Mouse (Mus musculus) splenic B cell, adult 2 months (primary cell): ENCODE results near the gene Gpr22.

ENCODE experiments used
- DNase-seq: peaks from one replicate; pipeline ENCODE4 v3.0.0-alpha.2; 2011; ENCODE audit warnings: low read depth, low spot score
- H3K27me3 ChIP-seq: 2 replicates; pipeline ENCODE4 v1.6.1; 2012; ENCODE audit warnings: mild to moderate bottlenecking, low read length, moderate library complexity, mixed read lengths; ENCODE audit not compliant: control insufficient read depth, poor library complexity, insufficient read depth, severe bottlenecking
- H3K36me3 ChIP-seq: 2 replicates; pipeline ENCODE4 v1.6.1; 2012; ENCODE audit warnings: mild to moderate bottlenecking, low read length, moderate library complexity, mixed read lengths; ENCODE audit not compliant: control insufficient read depth, poor library complexity, insufficient read depth, severe bottlenecking

Gpr22 gene

DNA sequence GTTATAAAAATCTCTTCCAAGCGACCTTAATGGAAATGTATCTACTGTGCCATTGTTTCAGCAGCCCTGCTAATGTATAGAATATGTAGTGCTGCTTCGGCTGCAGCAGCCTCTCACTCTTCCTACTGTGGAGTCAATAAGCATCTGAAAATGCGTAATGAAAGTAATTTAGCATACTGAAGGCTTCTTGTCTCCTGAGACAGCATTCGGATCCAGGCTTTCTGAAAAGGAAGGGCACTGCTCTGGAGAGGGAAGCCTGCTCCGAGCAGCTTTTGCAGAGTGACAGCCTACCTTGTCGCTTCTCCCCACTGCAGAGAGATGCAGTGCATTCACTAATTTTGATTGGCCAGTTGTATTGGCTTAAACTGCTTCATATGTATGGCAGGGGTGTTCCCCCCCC lies at the start of gene Gpr22:
Gene Gpr22 (minus strand): TSS at position 348 of the 400 bp plus-strand sequence.
- DNase-seq, result no peak
- Histone ChIP-seq H3K36me3 (no peaks in the 10 kb centered on the region), H3K27me3 (no peaks in the 10 kb centered on the region)

DNA sequence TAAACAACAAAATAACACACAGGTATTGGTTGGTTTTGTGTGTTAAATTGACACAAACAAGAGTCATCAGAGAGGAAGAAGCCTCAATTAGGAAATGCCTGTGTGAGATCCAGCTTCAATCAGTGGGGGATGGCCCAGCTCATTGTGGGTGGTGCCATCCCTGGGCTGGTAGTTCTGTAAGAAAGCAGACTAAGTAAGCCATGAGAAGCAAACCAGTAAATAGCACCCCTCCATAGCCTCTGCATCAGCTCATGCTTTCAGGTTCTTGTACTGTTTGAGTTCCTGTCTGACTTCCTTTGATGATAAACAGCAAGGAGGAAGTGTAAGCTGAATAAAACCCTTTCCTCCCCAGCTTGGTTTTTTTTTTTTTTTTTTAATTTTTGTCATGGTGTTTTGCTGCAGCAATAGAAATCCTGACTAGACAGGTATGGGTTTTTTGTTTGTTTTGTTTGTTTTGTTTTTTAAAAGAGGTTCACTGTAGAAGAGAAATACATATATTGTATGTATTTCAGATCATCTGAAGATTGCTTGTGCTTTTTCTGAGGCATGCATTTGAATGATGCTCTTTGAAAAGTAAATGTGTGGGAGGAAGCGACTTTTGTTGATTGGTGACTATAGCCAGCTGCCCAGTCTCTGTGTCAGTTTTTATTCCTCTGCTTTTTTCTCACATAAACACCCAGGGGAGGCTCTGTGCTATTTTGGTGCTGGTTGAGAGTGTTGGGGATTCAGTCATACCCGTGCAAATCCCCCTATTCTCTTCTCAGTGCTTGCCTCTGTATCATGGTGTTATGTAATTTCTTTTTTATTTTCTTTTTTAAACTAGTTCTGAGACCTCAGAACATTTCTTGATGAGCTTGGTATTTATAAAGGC lies 42.4 kb upstream of the Gpr22 start:
- no peaks in the 10 kb centered on the region for H3K27me3 ChIP-seq
- H3K36me3 ChIP-seq, result no peaks in the 10 kb centered on the region
- peak; percentile 46 for DNase-seq

DNA sequence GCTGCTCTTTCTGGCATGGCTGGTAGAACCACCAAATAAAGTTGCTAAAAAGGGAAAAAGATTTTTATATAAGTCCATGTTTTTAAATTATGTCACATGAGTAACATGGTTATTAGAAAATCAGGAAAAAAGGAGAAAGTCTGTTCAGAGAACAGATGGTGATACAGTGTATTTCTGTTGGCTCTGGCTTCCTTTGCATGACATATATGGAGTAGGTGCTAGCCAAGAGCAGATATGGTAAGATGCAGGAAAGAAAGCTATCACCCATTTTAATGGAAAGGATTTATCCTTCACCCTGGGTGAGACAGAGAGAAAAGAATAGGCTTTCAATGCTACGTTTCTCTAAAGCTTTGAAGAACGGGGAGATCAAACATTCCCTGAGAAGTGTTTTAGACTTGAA lies 40.7 kb upstream of the Gpr22 start:
- no peaks in the 10 kb centered on the region for H3K27me3 ChIP-seq
- no peaks in the 10 kb centered on the region for H3K36me3 ChIP-seq
- DNase-seq, result no peak

DNA sequence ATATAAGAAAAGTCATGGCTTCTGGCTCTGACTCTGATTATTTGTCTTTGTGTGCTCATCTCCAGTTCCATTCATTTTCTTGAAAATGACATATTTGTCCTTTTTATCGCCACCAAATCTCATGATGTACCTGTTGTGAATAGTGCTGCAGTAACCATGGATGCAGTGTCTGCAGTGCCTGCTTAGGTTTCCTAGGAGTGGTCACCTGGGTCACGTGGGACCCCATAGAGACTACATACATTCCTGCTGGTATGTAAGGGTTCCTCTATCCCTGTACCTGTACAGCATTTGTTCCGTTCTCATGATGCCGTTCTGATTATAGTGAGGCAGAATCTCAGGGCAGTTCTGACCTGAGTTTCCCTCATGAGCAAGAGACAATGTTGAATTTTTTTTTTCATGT lies 36.1 kb upstream of the Gpr22 start:
- Histone ChIP-seq H3K36me3 (no peaks in the 10 kb centered on the region), H3K27me3 (no peaks in the 10 kb centered on the region)
- no peak for DNase-seq

DNA sequence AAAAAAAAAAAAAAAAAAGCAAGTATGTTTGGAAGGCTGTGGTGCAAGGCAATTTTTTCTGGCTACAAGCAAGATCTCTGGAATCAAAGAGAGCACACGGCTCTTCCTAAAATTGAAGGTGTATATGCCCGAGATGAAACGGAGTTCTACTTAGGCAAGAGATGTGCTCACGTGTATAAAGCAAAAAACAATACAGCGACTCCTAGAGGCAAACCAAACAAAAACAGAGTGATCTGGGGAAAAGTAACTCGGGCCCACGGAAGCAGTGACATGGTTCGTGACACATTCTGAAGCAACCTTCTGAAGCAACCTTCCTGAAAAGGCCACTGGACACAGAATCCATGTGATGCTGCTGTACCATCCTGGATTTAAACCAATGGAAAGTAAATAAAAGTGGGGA lies 33.6 kb upstream of the Gpr22 start:
- Histone ChIP-seq H3K36me3 (no peaks in the 10 kb centered on the region), H3K27me3 (no peaks in the 10 kb centered on the region)
- DNase-seq, result no peak

DNA sequence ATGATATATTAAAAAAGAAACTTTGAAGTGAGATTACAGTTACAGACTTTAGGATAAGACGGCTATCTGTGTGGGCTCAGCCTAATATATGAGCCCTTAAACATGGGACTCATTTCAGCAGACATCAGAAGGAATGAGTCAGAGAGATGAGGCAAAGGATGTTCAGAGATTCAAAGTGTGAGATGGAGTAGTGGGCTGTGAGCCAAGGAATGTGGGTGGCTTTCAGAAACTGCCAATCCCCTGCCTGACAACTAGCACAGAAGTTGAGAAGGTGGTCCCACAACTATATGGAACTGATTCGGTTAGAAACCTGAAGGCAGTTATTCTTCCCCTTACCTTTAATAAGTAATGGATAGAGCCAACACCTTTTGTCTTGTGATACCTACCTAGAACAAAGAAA lies 20.9 kb upstream of the Gpr22 start:
- no peaks in the 10 kb centered on the region for H3K36me3 ChIP-seq
- no peaks in the 10 kb centered on the region for H3K27me3 ChIP-seq
- no peak for DNase-seq

DNA sequence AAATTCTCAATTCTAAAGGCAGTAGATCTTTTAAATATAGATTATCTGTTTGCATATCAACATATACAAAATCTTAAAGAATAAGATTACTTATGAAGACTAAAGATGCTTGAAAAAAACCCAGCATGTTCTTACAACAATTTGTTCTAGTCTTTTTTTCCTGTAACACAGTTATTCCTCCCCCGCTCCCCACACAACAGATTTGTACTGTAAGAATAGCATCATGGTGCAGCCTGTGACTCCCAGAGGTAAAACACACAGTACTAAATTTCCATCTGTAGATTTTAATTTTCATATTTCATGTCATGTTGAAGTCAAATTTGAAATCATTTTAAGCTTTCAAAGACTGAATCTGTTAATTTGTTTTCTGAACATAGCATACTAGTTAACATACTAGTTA lies 16.4 kb upstream of the Gpr22 start:
- no peak for DNase-seq
- Histone ChIP-seq H3K36me3 (no peaks in the 10 kb centered on the region), H3K27me3 (no peaks in the 10 kb centered on the region)

DNA sequence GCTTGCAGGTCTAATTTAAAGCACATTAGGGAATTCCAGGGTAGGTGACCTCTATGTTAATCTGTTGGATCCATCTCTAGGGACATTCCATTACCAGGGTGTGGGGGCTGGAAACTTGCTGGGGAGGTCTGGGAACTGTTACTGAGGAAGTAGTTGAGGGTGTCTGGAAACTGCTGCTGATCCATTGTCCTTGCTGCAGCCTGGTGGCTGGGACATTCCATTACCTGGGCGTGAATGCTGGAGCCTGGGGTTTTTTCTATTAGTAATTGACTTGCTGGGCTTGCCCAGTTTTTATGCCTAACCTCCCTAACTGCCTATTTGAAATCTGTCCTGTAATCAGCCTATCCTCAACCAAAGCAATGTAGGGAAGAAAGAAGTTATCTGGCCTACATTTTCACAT lies 13.0 kb upstream of the Gpr22 start:
- H3K36me3 ChIP-seq, result no peaks in the 10 kb centered on the region
- no peak for DNase-seq
- H3K27me3 ChIP-seq, result no peaks in the 10 kb centered on the region

DNA sequence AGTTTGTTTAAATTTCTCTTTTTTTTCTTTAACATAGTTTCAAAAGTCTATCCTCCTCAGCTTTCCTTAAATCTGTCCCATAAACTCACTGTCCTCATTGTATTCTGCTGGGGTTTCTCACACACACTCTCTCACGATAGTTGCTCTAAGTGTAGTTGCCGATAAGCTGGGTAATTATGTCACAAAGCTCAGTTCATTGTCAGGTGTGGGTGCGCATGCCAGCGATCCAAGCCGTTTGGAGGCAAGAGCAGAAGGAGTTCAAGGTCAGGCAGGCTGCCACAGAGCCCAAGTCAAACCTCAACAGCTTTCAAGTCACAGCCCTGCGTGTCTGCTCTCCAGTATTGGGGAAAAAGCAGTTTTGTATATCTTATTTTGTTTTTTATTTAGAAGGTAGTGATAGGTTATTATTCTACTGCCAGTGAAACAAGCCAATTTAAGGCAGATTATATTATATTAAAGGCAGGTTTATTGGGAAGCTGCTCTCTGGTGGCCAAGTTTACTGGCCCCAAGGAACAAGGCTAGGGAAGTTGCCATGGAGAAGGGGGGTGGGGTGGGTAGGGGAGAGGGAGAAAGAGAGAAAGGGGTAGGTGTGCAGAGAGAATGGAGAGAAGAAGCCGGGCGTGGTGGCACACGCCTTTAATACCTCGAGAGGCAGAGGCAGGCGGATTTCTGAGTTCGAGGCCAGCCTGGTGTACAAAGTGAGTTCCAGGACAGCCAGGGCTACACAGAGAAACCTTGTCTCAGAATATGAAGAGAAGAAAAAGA lies 11.9 kb upstream of the Gpr22 start:
- no peaks in the 10 kb centered on the region for H3K36me3 ChIP-seq
- DNase-seq, result no peak

DNA sequence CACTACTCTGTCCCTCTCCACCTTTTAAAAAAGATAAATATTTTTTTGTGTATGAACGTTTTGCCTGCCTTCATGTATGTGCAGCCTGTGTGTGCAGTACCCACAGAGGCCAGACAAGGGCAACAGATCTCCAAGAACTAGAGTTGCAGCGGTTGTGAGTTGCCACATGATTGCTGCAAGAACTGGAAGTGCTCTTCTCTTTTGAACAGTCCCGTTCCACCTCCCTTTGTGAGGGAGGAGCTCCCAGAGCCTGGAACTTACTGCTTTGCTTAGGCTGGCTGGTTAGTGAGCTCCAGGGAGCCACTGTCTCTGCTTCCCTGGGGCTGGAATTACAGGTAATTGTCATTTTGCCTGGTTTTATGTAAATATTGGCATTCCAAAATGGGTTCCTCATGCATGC lies 10.8 kb upstream of the Gpr22 start:
- no peaks in the 10 kb centered on the region for H3K27me3 ChIP-seq
- no peaks in the 10 kb centered on the region for H3K36me3 ChIP-seq
- no peak for DNase-seq

More for the DNA sequence above, 11.9 kb upstream of the Gpr22 start:
- H3K27me3 ChIP-seq, result no peaks in the 10 kb centered on the region

DNA sequence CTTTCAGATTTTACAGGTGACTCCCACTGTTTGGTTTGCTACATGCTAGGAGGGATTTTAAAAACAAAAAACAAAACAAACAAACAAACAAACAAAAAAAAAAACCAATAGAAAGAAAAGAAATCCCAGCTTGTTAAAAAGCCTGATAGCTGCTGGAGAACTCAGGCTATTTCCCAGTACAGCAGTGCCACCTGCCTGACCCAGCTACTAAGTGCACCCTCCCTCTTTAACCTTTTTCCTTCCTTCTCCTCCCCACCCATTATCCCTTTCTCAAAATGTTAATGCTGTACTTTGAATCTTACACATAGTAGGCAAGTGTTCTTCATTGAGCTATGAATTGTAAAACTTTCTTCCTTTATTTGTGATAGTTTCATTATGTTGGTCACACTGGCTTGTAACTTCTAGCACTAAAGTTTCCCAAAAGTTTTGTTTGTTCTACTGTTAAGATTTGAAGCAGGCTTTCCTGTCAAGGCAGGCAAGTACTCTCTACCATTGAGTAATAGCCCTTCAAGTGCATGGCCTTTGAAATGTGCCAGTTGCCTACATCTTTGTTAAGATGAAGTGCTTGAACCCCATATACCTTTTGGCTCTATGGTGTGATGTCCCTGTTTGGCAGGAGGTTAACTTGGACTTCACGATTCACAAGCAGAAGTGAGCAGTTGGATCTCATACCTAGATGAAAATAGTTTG lies 6.0 kb upstream of the Gpr22 start:
- peak; percentile 41 for DNase-seq
- Histone ChIP-seq H3K36me3 (no peaks in the 10 kb centered on the region), H3K27me3 (no peaks in the 10 kb centered on the region)

DNA sequence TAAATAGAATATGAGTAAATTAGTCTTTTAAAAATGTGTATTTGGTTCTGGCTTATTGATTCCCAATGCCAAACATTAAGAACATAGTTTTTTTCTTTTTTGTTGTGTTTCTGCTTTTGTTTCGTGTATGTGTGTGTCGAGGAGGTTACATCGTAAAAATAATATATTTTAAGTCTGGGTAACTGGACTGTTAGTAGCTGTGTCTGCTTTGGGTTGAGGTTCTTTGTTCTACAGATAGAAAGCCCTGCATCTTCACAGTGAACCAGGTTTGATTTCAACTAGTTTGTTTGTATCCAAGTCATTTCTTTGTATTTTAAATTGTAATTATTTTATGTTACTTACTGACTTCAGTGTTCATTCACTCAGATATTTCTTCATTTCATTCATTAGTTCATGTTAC lies 323 bp upstream of the Gpr22 start:
- Histone ChIP-seq H3K36me3 (no peaks in the 10 kb centered on the region), H3K27me3 (no peaks in the 10 kb centered on the region)

DNA sequence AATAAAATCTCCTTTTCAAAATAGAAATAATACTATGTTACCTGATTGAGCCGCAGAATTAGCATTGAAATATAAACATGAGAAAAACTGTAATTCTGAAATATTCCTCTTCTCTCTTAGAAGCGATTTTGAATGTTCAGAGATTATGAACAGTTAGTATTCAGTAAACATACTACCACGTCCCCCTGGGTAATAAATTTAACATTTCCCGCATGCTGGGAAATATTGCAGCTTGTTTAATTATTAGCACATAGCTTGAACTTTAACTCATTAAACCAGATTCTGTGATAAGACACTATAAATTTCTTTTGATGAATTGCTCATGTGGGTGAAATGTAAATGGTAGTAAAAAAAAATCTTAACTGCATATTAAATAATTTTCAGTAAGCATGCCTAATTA lies 1.0 kb downstream of the Gpr22 start:
- Histone ChIP-seq H3K27me3 (no peaks in the 10 kb centered on the region), H3K36me3 (no peaks in the 10 kb centered on the region)
- DNase-seq, result no peak

More for the DNA sequence above, 323 bp upstream of the Gpr22 start:
- DNase-seq, result no peak

DNA sequence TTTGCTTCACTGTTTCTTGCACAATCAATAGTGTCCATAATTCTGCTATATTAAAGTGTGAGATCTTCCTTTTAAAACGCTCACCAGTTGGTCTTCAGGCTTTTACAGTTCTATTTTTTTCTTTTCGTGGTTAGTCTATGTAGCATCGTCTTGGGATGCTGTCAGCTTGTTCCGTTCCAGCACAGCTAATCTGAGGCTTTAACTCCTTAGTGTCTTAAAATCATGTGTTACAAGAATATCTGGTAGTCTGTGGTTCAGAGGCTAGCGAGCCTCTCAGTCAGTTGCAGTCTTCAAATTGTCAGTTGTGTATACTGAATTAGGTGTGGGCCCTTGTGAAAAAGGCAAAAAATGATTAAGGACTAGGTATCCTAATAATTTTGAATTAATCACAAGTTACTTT lies 1.5 kb downstream of the Gpr22 start:
- Histone ChIP-seq H3K27me3 (no peaks in the 10 kb centered on the region), H3K36me3 (no peaks in the 10 kb centered on the region)
- DNase-seq, result no peak

DNA sequence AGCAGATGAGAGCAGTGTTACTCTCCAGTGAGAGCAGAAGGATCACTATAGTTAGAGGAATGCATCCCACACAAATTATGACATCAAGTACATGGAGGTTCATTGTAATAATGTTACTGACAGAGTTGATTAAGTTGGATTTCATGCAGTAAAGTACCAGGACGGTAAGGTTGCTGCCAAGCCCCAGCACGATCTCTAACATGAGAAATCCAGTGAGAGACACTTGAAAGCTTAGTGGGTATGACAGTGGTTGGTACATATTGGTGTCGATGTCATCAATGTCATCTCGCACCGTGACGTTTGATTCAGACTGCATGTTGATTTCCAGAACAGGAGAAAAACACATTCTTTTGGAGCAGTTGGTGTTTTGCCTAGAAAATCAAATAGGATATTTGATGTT lies 4.1 kb downstream of the Gpr22 start:
- Histone ChIP-seq H3K27me3 (no peaks in the 10 kb centered on the region), H3K36me3 (no peaks in the 10 kb centered on the region)
- DNase-seq, result no peak
